In genomic region chr7:19461488-19461887, GRCm38 (mm10) we compare ENCODE assay signal across 9 mouse cellular contexts. TPM values are rescaled to one million over a fixed set of nuclear protein-coding genes. Genes with fewer than 3 reads are reported as not detected.
DNase-seq lines count a peak whose midpoint lies in the region; ATAC-seq and TF ChIP-seq lines count a peak whose summit lies in the region.
"Had no signal": no experiment of that assay in that cellular context is flagged by ENCODE, and none has a peak within 500 bp of the region (broad histone marks: within the 10 kb centered on the region; RNA-seq: fewer than 3 reads in every experiment).

No protein-coding gene starts in this region.

- no peaks in the 10 kb centered on the region for H3K36me3 ChIP-seq in stomach, postnatal 0 days (ENCODE audit: control insufficient read depth, insufficient read depth, low read length)

- H3K9ac ChIP-seq in stomach, postnatal 0 days (ENCODE audit: low read length) = no peak overlapping the region

- no peak for ATAC-seq in stomach, postnatal 0 days (ENCODE audit: low FRiP score, low TSS enrichment)

- peak; percentile 95 for DNase-seq in heart, adult 11 months
- DNase-seq in heart, postnatal 25 days (ENCODE audit: low spot score) = no peak
- peak; percentile 83 for DNase-seq in R1 (ENCODE audit: low read depth, low spot score)
- peak; percentile 69 for DNase-seq in embryo, embryonic 11.5 days (ENCODE audit: low read depth, low spot score)
- peak; percentile 81 to 86 for DNase-seq in heart, postnatal 14 days
- DNase-seq in left cerebral cortex, postnatal 36 days (ENCODE audit: low spot score in 2 of 2) = peak; percentile 52 to 70
- peak; percentile 57 to 78 for DNase-seq in monocyte, adult 2 months (ENCODE audit: low read depth in 1 of 2, low spot score in 2 of 2)
- DNase-seq in stomach, postnatal 0 days (ENCODE audit: low spot score) = peak; percentile 74

- WGBS in stomach, postnatal 0 days = 9% methylated on average over 6 of the region's 6 CpGs

- peak; percentile 95 for TF ChIP-seq CTCF in stomach, postnatal 0 days (IDR thresholded peaks at IDR 0.05; ENCODE audit: low read depth)

- intact Hi-C loops in heart, postnatal 25 days (cut with DNase I) = loop anchor here (1.0 to 2.0 kb wide), 2 partner anchors 15 to 43 kb away; no protein-coding TSS in a partner anchor
- intact Hi-C loops in heart, postnatal 14 days (cut with DNase I) = loop anchor here (2.0 to 5.0 kb wide), 3 partner anchors 13 to 111 kb away; no protein-coding TSS in a partner anchor
- intact Hi-C loops in left cerebral cortex, postnatal 36 days (cut with DNase I) = no loop called here

- TF ChIP-seq EP300 in stomach, postnatal 0 days (optimal IDR thresholded peaks at IDR 0.05) = no peak

- H3K27me3 ChIP-seq in stomach, postnatal 0 days (ENCODE audit: control insufficient read depth, insufficient read depth, low read length) = no peaks in the 10 kb centered on the region

- H3K27ac ChIP-seq in stomach, postnatal 0 days (replicated peaks) = no peak overlapping the region

- no peaks in the 10 kb centered on the region for H3K9me3 ChIP-seq in stomach, postnatal 0 days (ENCODE audit: control insufficient read depth, low read length)

- H3K4me1 ChIP-seq in stomach, postnatal 0 days (replicated peaks; ENCODE audit: control insufficient read depth, insufficient read depth) = 0 out of 2 replicates have a peak, but pooled peaks cover 4% of the 10 kb centered on the region

- no peak overlapping the region for H3K4me2 ChIP-seq in stomach, postnatal 0 days (replicated peaks; ENCODE audit: low read depth)

- H3K4me3 ChIP-seq in stomach, postnatal 0 days (ENCODE audit: low read depth, low read length) = no peak overlapping the region
- H3K4me3 ChIP-seq: erythroblast, embryonic 14.5 days had no signal

RNA-seq across cellular contexts. Expression of gene Exoc3l2, which starts 1.6 kb away (rescaled TPM):
- 1 to 10 TPM; 1.2 to 1.3 TPM for total RNA-seq in heart, postnatal 25 days (2021)
- total RNA-seq in heart, postnatal 14 days (2021) = 1 to 10 TPM in 1 of 2 experiments, under 1 TPM in 1; 0.79 to 1.1 TPM
- total RNA-seq in left cerebral cortex, postnatal 36 days (2021) = under 1 TPM; 0.23 to 0.52 TPM
- polyA plus RNA-seq in stomach, postnatal 0 days (2015; fragmentation: Nextera tagmentation; extraction: Ambion mirVana) = 0.97 and 1.1 TPM in 2 replicates

RNA-seq across cellular contexts. Expression of gene Mark4, which starts 2.9 kb away (rescaled TPM):
- 10 to 100 TPM; 22.3 to 24.3 TPM for total RNA-seq in heart, postnatal 25 days (2021)
- 10 to 100 TPM; 23.3 to 25.0 TPM for total RNA-seq in heart, postnatal 14 days (2021)
- total RNA-seq in left cerebral cortex, postnatal 36 days (2021) = 10 to 100 TPM; 76.8 to 77.7 TPM
- 5.2 and 5.3 TPM in 2 replicates for polyA plus RNA-seq in stomach, postnatal 0 days (2015; fragmentation: Nextera tagmentation; extraction: Ambion mirVana)

RNA-seq across cellular contexts. Expression of gene Bloc1s3, which starts 46.7 kb away (rescaled TPM):
- total RNA-seq in heart, postnatal 25 days (2021) = 1 to 10 TPM; 2.3 to 2.4 TPM
- total RNA-seq in heart, postnatal 14 days (2021) = 1 to 10 TPM; 2.0 to 2.2 TPM
- total RNA-seq in left cerebral cortex, postnatal 36 days (2021) = 1 to 10 TPM; 6.8 to 7.2 TPM
- polyA plus RNA-seq in stomach, postnatal 0 days (2015; fragmentation: Nextera tagmentation; extraction: Ambion mirVana) = 3.2 and 3.7 TPM in 2 replicates

RNA-seq across cellular contexts. Expression of gene Trappc6a, which starts 46.7 kb away (rescaled TPM):
- 10 to 100 TPM; 35.6 to 35.9 TPM for total RNA-seq in heart, postnatal 25 days (2021)
- total RNA-seq in heart, postnatal 14 days (2021) = 10 to 100 TPM; 48.9 to 49.6 TPM
- 10 to 100 TPM; 18.2 to 19.5 TPM for total RNA-seq in left cerebral cortex, postnatal 36 days (2021)
- polyA plus RNA-seq in stomach, postnatal 0 days (2015; fragmentation: Nextera tagmentation; extraction: Ambion mirVana) = 113 and 123 TPM in 2 replicates

RNA-seq across cellular contexts. Expression of gene Nkpd1, which starts 56.1 kb away (rescaled TPM):
- total RNA-seq in heart, postnatal 25 days (2021) = not detected
- not detected for total RNA-seq in heart, postnatal 14 days (2021)
- under 1 TPM; 0.68 to 0.94 TPM for total RNA-seq in left cerebral cortex, postnatal 36 days (2021)
- 30.8 and 33.0 TPM in 2 replicates for polyA plus RNA-seq in stomach, postnatal 0 days (2015; fragmentation: Nextera tagmentation; extraction: Ambion mirVana)
